Mouse (Mus musculus) spleen, postnatal 14 days (tissue): ENCODE measurements around the gene Gar1.

ENCODE experiments used
- DNase-seq, 2 experiments: peaks; one replicate each; pipeline ENCODE4 v3.0.0; 2021 to 2022; ENCODE audit warnings: low spot score in 2 of 2

The Gar1 gene

GRCm38 (mm10) chr3:129831035-129831568 is at the start of gene Gar1:
Gene Gar1 (minus strand): TSS chr3:129831396.
- DNase-seq = peak; percentile 80 to 91

DNA sequence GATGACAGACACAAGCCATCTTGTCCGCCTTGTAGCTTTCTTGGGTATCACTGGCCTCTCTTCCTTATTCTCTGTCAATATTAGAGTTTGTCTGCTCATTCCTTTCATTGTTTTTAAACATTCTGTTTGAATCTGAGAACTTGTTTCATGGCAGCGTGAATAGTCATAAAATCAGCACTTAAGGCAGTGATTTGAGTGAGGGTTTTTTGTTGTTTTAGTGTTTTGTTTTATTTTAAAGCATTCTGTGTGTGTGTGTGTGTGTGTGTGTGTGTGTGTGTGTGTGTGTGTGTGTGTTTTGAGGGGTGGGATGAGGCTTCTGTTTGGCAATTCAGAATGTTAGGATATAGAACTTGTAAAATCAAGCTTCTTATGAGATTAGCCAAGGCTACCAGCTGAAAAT is 48.7 kb upstream of the Gar1 start:
- DNase-seq = no peak

DNA sequence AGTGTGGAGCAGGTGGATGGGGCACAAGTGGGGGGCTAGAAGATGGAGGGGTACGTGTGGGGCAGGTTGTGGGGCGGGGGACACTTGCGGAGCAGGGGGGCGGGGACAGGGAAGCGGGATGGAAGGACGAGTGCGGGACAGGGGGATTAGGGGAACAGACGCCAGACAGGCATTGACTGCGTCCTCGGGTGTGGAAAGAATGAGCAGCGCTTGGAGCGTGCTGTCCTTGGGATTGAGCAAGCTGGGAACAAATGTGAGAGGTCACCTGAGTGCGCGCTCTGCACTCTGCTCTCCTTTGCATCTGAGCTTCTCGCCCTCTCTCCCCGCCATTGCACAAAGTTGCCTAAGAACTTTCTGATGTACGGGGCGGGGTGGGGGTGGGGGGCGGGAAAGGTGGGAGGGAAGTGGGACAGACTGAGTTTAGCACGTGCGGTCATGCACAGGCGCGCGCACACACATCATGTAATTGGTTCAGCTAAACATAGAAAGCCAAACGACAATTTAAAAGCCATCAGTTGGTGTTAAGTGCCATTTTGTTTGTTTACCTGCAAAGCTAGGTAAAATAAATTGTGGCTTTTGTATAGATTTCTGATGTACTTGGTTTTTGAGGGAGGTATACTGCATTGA is 48.0 kb upstream of the Gar1 start:
- DNase-seq = no peak

DNA sequence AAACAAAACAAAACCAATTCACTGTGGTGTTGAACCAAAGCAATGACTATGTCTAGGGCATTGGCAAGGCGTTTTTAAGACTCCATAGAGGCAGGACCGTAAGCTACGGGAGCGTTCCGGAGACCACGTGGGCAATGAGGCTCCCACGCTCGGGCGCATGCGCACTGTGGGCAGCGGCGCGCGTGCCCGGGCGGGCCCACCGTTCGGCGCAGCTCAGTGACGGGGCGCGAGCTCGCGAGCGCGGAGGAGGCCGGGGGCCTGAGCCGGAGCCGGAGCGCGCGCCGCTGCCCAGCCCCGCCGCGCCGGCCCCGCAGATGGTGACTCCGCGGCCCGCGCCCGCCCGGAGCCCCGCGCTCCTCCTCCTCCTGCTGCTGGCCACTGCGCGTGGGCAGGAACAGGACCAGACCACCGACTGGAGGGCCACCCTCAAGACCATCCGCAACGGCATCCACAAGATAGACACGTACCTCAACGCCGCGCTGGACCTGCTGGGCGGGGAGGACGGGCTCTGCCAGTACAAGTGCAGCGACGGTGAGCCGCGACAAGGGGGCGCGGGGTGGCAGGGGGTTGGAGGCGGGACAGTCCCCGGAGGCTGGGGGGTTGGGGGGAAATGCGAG is 47.3 kb upstream of the Gar1 start, which contains the start of gene Pla2g12a:
Gene Pla2g12a (plus strand): TSS at position 202 of the 617 bp plus-strand sequence.
- DNase-seq = peak; percentile 71 to 83

GRCm38 (mm10) chr3:129877327-129877726 is 46.1 kb upstream of the Gar1 start:
- no peak for DNase-seq

DNA sequence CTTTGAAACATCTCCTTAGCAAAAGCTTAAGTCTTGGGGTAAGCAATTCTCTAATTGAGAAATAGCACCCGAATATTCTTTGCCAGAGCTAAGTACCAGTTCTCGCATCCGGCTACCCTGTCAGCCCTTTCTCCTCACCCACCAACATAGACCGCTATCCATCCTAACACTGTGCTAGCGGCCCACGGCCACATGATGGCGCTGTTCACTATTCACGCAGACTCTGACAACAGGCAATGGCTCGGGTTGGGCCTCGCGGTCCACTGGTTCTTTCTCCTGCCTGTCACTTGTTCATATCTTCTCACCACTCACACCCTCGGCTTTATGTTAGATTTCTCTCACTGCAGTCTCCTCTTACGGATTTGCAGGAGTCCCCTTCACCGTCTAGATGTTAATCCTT is 32.5 kb upstream of the Gar1 start:
- DNase-seq = peak in 1 of 2 experiments; percentile 44

- no peak for DNase-seq
These were observed 31.4 kb upstream of the Gar1 start for GRCm38 (mm10) chr3:129862592-129862991.

DNA sequence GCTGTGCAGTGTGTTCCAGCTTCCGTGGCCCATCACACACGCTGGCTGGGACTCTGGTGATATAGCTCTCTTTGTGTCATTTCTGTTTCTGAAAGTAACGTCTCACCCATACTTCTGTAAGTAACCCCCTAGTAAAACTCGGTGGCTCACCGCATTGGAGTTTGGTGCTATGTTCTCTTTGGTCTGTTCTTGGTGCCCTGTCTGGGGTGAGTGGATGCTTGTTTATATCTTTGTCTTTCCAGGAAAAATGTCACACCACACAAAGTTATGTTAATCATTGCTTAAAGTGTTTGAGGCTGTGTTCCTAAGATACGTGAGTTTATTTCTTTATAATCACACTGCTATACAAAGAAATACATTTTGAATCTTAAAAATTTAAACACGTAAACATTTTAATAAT is 15.7 kb upstream of the Gar1 start:
- DNase-seq = no peak

- no peak for DNase-seq
These were observed 14.7 kb upstream of the Gar1 start for GRCm38 (mm10) chr3:129845868-129846267.

- no peak for DNase-seq
These were observed 6.8 kb upstream of the Gar1 start for GRCm38 (mm10) chr3:129838017-129838416.

GRCm38 (mm10) chr3:129836965-129837364 is 5.8 kb upstream of the Gar1 start:
- no peak for DNase-seq

GRCm38 (mm10) chr3:129836051-129836697 is 5.0 kb upstream of the Gar1 start:
- DNase-seq = no peak

DNA sequence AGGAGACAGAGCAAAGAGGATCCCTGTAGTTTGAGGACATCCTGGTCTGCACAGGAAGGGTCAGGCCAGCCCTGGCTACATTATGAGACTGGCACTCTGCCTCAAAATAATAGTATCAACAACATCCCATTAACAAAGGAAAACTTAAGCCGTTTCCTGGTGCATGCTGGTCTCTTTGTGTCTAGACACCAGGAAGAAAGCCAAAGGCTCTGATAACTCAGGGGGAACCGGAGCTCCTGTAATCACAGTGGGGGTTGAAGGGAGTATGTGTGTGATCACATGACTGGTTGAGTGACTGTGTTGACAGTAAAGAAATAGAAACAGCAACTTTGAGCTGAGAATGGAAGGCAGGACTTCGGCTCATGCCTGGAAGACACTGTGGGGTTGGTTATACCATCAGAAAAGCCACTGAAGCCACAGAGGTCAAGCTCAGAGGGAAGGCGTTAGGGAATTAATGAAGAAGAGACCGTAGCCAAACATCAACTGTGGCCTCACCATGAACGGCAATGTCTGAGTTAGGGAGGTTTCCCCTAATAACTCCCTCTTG is 4.3 kb upstream of the Gar1 start, which contains the start of gene Cfi:
Gene Cfi (plus strand): TSS at position 497 of the 547 bp plus-strand sequence.
- DNase-seq = no peak

DNA sequence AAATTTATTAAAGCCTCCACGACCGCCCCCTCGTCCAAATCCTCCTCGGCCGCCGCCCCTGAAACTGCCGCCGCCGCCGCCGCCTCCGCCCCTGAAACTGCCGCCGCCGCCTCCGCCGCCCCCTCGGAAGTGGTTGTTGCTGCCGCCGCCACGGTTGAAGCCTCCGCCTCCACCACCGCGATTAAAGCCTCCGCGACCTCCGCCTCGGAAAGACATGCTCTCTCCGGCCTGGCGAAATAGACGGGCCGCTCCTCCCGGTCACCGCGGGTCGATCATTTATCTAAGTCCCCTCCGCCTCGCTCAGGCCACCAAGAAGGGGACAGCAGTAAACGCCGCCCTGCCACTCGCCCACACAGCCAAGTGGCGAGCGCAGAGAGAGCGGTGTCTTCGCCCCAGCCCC is 570 bp downstream of the Gar1 start:
- DNase-seq = peak; percentile 32 to 39

GRCm38 (mm10) chr3:129827691-129828090 is 3.5 kb downstream of the Gar1 start:
- DNase-seq = no peak

GRCm38 (mm10) chr3:129826691-129827090 is 4.5 kb downstream of the Gar1 start:
- DNase-seq = no peak

DNA sequence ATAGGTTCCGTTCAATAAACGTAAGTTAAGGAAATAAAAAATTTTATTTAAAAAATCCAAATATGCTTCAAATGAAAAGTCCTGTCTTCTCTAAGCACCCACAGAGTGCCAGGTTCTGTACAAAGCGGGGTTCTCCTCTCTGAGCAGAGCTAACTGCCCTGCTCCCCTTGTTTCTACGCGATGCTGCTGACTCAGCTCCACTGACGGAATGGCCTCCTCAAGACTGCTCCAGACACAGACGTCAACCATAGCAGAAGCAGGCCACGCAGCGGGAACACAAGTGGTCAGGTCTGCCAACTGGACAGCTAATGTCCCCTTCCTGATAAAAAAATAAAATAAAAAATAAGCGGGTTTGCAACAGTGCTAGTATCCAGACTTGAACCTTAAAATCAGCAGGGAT is 6.3 kb downstream of the Gar1 start:
- DNase-seq = no peak

- DNase-seq = no peak
These were observed 7.0 kb downstream of the Gar1 start for GRCm38 (mm10) chr3:129824146-129824545.

DNA sequence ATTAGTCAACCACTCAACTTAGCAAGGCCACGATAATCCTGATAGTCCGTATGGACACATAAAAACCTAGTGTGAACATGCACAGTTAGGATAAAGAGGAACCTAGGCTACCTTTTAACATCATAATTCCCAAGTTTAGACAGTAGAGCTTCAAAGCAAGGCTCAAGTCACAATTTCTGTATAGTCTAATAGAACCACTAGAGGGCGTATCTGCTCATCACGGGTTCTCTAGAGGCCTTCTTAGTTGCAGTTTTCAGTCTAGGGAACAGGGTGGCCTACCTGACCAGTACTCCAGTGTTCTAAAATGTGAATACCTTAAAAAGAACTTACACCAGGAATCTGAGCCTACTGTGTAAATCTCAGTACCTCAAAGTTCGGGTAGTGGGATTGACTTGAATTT is 7.9 kb downstream of the Gar1 start:
- DNase-seq = no peak

- no peak for DNase-seq
These were observed 8.9 kb downstream of the Gar1 start, which contains the start of gene Rrh for GRCm38 (mm10) chr3:129822206-129822775. Gene Rrh (minus strand): TSS chr3:129822587.

- no peak for DNase-seq
These were observed 9.5 kb downstream of the Gar1 start for GRCm38 (mm10) chr3:129821736-129822135.

DNA sequence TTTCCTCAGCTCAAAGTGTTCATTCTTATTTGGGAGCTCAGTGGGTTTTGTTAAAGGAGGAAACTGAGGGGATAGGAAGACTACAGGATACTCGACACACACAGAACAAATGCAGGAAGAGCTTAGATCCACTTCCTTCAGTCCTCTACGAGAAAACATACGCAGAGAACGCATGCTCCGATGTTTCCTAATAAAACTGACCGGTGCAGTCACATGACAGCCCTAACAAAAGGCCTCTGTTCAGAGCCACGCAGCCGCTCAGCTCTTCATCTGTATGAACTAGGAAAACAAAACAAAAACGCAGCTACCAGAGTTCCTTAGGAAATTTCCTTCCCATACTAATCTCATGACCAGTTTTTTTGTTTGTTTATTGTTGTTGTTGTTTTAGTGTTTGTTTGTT is 10.3 kb downstream of the Gar1 start:
- DNase-seq = no peak
